Mouse (Mus musculus) midbrain, postnatal 0 days (tissue): ENCODE measurements around the gene Cxcl16. TPM values are rescaled to one million over a fixed set of nuclear protein-coding genes. Genes with fewer than 3 reads are reported as not detected.
"Not testable (repeated sequence)": the region's sequence is repeated elsewhere in the genome, so short reads cannot be mapped to it uniquely, and the experiment has no call there.

ENCODE experiments used
- ATAC-seq: fragments of 200-750 bp; cut with Nextera tagmentation; 2 replicates; pipeline ENCODE4 v1.8.0; 2017; ENCODE audit warnings: moderate number of reproducible peaks, mild to moderate bottlenecking, moderate TSS enrichment, moderate library complexity; ENCODE audit not compliant: low FRiP score
- DNase-seq: peaks from one replicate; pipeline ENCODE4 v3.0.0-alpha.2; 2015; ENCODE audit warnings: low spot score
- H3K27ac ChIP-seq: fragments of 300-500 bp; sonication (generic); 2 replicates; pipeline ENCODE4 v1.5.1; 2014; ENCODE audit warnings: low read depth, mild to moderate bottlenecking, low read length, mixed read lengths
- H3K27me3 ChIP-seq: fragments of 300-500 bp; sonication (generic); 2 replicates; pipeline ENCODE4 v1.6.1; 2014; ENCODE audit warnings: low read length, control low read depth, mixed read lengths; ENCODE audit not compliant: insufficient read depth
- H3K36me3 ChIP-seq: fragments of 300-500 bp; sonication (generic); 2 replicates; pipeline ENCODE4 v1.6.1; 2014; ENCODE audit warnings: low read length, control low read depth, mixed read lengths; ENCODE audit not compliant: insufficient read depth
- H3K4me1 ChIP-seq: fragments of 300-500 bp; sonication (generic); 2 replicates; pipeline ENCODE4 v1.6.1; 2014; ENCODE audit warnings: mild to moderate bottlenecking, control low read depth, antibody characterized with exemption, low read length, mixed read lengths; ENCODE audit not compliant: insufficient read depth
- H3K4me2 ChIP-seq: fragments of 300-500 bp; sonication (generic); 2 replicates; pipeline ENCODE4 v1.6.1; 2014; ENCODE audit warnings: low read depth, mild to moderate bottlenecking, low read length, mixed read lengths; ENCODE audit not compliant: poor library complexity, severe bottlenecking
- H3K4me3 ChIP-seq: fragments of 300-500 bp; sonication (generic); 2 replicates; pipeline ENCODE4 v1.5.1; 2014; ENCODE audit warnings: low read depth, mild to moderate bottlenecking, low read length, moderate library complexity
- H3K9ac ChIP-seq: fragments of 300-500 bp; sonication (generic); replicated peaks from 2 replicates; pipeline ENCODE4 v1.6.1; 2014; ENCODE audit warnings: mild to moderate bottlenecking, low read length, moderate library complexity, mixed read lengths; ENCODE audit not compliant: poor library complexity, severe bottlenecking
- H3K9me3 ChIP-seq: fragments of 300-500 bp; sonication (generic); 2 replicates; pipeline ENCODE4 v1.6.1; 2016; ENCODE audit warnings: low read length, control low read depth
- CTCF ChIP-seq: IDR thresholded peaks from 2 replicates; pipeline ENCODE4 v1.5.1; 2016; ENCODE audit warnings: antibody characterized with exemption, mild to moderate bottlenecking
- WGBS: fragments of 180-500 bp; shearing (Covaris S2); extraction: QIAGEN DNeasy Blood & Tissue Kit; methylation state at CpG from one replicate; pipeline ENCODE4 v1.1.7; 2014; 5-methylcytosine and 5-hydroxymethylcytosine counted together
- polyA plus RNA-seq: library from polyadenylated mRNA; unstranded; fragments of >200 nt; fragmentation: Nextera tagmentation; extraction: Ambion mirVana; gene quantifications from 2 replicates; pipeline ENCODE4 v1.2.1, GENCODE M21; 2015
- total RNA-seq: library from RNA; depleted of rRNA; stranded (reverse); fragments of >200 nt; gene quantifications from 2 replicates; pipeline ENCODE4 v1.2.3, GENCODE M21; 2014

Cxcl16 gene
- total and polyA plus RNA-seq, 2 experiments from 2014 or later = 1.9 to 3.1 TPM

DNA sequence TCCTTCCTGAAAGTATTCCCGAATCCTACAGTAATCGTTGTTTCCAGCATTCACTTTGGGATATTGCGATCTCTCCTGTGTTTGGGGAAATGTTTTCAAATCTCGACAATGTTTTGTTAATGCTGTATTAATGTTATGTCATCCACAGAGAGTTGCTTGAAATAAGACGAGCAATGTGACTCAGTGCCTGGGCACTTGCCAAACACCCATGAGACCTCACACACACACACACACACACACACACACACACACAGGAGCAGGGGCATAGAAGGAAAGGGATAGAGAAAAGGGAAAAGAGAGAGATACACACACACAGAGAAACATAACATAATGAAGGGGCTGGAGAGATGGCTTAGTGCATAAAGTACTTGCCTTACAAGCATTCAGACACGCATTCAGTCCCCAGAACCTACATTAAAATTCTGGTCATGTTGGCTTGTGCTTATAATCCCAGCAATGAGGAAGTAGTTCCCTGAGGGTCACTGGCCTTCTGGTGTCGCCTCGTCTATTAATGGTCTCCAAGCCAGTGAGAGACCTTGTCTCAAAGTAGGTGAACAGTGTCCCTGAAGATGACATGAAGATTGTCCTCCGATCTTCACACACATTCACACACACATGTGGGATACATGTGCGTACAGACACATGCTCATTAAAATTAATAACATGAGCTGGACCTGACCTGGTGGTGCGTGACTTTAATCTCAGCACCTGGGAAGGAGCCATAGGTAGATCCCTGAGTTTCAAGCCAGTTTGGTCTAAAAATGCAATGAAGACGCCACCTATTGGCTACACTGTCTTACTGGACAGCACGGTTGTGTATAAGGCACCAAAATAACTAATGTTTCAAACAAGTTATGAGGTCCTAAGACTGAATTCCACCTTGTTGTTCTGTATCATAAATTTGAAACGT lies 40.0 kb upstream of the Cxcl16 start:
- no peaks in the 10 kb centered on the region for H3K9me3 ChIP-seq
- no peak overlapping the region for H3K27ac ChIP-seq
- H3K27me3 ChIP-seq = no peaks in the 10 kb centered on the region
- peak; percentile 41; the same call in 1 of the 2 replicates for TF ChIP-seq CTCF
- no peaks in the 10 kb centered on the region for H3K4me1 ChIP-seq
- ATAC-seq (no peak), DNase-seq (no peak)
- no peak overlapping the region for H3K4me3 ChIP-seq
- 64% methylated on average over 14 of the region's 14 CpGs for WGBS
- H3K4me2 ChIP-seq = no peak overlapping the region
- no peak overlapping the region for H3K9ac ChIP-seq
- no peaks in the 10 kb centered on the region for H3K36me3 ChIP-seq

DNA sequence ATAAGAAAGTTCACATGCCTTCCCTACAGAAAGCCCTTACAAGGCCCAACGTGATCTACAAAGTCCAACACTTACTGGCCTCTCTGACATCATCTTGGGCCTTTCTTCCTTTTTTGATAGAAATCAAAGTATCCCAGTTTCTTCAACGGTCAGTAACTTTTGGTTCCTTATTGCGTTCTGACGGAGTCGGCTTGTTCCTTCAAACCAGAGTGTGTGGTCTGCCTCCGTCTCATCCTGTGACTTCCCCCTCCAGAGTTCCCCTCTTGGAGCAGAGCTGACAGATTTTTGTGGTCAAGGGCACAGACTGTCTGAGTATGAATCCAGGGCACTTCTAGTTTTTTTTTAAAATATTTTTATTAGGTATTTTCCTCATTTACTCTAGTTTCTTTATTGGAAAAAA lies 29.9 kb upstream of the Cxcl16 start:
- no peak for ATAC-seq

DNA sequence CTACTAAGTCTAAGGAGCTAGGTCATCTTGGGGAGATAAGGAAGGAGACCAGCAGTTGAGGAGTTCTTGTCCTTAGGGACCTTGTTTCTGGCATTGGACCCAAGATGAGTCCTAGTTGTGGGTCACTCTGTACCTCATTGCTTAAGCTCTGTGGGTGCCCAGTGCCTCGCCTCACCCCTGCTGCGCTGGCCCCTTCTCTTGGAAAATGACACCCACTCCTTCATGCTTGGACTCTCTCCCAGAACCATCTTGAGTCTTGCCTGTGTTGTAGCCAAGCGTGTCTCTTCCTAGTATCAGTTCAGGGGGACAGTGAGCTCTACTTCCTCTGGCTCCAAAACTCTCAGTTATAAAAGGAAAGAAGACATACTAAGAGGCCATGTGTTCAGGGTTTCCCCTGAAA lies 29.4 kb upstream of the Cxcl16 start:
- no peak for TF ChIP-seq CTCF

More for the DNA sequence above, 29.9 kb upstream of the Cxcl16 start:
- Histone ChIP-seq H3K4me1 (no peaks in the 10 kb centered on the region), H3K4me2 (no peak overlapping the region), H3K4me3 (no peak overlapping the region), H3K9me3 (no peaks in the 10 kb centered on the region), H3K27ac (no peak overlapping the region), H3K27me3 (no peaks in the 10 kb centered on the region), H3K9ac (no peak overlapping the region), H3K36me3 (no peaks in the 10 kb centered on the region)
- no peak for TF ChIP-seq CTCF
- WGBS = 90% methylated on average over 6 of the region's 6 CpGs
- DNase-seq = no peak

DNA sequence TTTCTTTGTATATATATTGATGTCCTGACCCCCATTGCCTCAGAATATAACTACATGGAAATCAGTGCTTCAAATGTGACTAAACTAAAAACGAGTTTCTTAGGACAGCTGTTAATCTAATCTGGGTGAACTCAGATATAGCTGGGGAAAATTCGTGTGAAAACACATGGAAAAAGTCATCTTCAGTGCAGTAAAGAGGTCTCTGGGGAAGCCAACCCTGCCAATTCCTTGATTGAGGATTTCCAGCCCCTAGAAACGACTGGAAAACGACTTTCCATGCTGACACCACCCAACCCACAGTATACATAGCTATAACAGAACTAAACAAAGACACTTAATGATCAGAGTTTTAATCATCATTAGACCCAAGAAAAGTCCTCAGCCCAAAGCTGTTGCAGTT lies 28.0 kb upstream of the Cxcl16 start:
- 52% methylated on average over 4 of the region's 4 CpGs for WGBS
- no peak overlapping the region for H3K4me3 ChIP-seq
- TF ChIP-seq CTCF = no peak
- H3K9ac ChIP-seq = no peak overlapping the region
- ATAC-seq (no peak), DNase-seq (no peak)
- H3K36me3 ChIP-seq = no peaks in the 10 kb centered on the region
- H3K9me3 ChIP-seq = no peaks in the 10 kb centered on the region
- no peaks in the 10 kb centered on the region for H3K4me1 ChIP-seq
- no peaks in the 10 kb centered on the region for H3K27me3 ChIP-seq
- no peak overlapping the region for H3K4me2 ChIP-seq
- no peak overlapping the region for H3K27ac ChIP-seq

More for the DNA sequence above, 29.4 kb upstream of the Cxcl16 start:
- no peaks in the 10 kb centered on the region for H3K4me1 ChIP-seq
- no peaks in the 10 kb centered on the region for H3K27me3 ChIP-seq
- ATAC-seq (no peak), DNase-seq (no peak)
- no peaks in the 10 kb centered on the region for H3K9me3 ChIP-seq
- H3K36me3 ChIP-seq = no peaks in the 10 kb centered on the region
- no peak overlapping the region for H3K9ac ChIP-seq
- 80% methylated on average over 3 of the region's 3 CpGs for WGBS
- no peak overlapping the region for H3K27ac ChIP-seq
- H3K4me3 ChIP-seq = no peak overlapping the region
- no peak overlapping the region for H3K4me2 ChIP-seq

DNA sequence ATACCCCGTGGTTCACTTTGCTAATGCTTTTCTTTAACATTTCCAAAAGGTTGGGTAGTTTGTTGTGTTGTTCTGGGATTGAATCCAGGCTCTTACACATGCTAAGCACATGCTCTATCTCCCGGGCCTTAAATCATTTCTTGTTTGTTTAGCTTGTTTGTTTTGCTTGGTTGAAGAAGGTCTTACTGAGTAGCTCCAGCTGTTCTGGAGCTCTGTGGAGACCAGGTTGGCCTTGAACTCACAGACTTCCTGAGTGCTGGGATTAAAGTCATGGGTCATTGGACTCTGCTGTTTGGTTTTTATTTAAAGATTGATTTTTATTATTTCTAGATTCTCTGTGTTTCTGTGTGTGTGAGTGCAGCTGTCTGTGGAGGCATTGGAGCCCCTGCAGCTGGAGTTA lies 25.7 kb upstream of the Cxcl16 start:
- WGBS = 57% methylated on average over 2 of the region's 2 CpGs

DNA sequence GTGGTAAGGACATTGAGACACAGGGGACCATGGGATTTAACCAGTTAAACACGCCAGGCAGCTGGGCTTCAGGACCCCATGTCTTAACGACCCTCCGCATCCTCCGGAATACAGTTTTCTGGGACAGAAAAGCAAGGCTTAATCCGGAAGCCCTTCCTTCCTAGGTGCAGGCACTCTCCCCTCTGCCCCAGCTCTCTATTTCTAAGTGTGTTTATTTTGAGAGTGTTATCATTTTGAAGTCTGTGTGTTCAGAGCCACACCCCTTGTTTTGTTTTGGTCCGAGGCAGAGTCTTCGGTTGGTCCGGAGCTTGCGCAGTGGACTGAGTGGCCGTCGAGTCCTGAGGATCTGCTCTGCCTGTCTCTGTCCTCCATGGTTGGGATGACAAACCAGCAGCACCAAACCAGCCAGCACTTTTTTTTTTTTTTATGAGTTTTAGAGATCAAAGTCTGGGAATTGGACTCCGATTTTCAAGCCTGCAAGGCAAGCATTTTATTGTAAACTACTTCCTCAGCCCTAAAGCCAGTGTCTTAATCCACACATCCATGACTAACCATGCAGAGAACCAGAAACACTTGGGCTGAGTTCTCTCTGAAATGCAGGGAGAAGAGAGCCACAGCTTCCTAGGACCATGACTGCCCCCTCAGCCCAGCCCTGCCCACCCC lies 15.2 kb upstream of the Cxcl16 start:
- WGBS = 68% methylated on average over 12 of the region's 12 CpGs
- Histone ChIP-seq H3K36me3 (no peaks in the 10 kb centered on the region), H3K4me1 (no peaks in the 10 kb centered on the region), H3K9ac (no peak overlapping the region), H3K4me3 (no peak overlapping the region), H3K27ac (no peak overlapping the region), H3K4me2 (no peak overlapping the region), H3K9me3 (no peaks in the 10 kb centered on the region), H3K27me3 (no peaks in the 10 kb centered on the region)
- TF ChIP-seq CTCF = no peak
- no peak for ATAC-seq
- no peak for DNase-seq

More for the DNA sequence above, 25.7 kb upstream of the Cxcl16 start:
- Histone ChIP-seq H3K27ac (no peak overlapping the region), H3K4me3 (no peak overlapping the region), H3K9ac (no peak overlapping the region), H3K9me3 (no peaks in the 10 kb centered on the region), H3K27me3 (no peaks in the 10 kb centered on the region), H3K4me2 (no peak overlapping the region), H3K4me1 (no peaks in the 10 kb centered on the region), H3K36me3 (no peaks in the 10 kb centered on the region)
- DNase-seq = no peak
- no peak for TF ChIP-seq CTCF
- ATAC-seq = no peak

DNA sequence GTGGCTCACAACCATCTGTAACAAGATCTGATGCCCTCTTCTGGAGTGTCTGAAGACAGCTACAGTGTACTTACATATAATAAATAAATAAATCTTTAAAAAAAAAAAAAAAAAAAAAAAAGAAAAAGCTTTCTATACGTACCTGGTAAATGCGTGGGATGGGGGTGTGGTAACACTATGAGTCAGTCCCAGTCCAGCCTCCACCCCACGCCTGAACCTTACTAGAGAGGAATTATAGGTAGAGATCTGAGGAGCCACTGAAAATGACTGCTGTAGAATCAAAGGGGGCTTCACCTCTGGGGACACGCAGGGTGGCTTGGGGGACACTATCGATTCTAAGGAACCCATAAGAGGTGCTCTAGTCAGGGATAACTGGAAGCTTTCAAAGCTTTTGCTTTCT lies 13.5 kb upstream of the Cxcl16 start:
- H3K4me1 ChIP-seq, H3K36me3 ChIP-seq, H3K4me2 ChIP-seq, DNase-seq, H3K9me3 ChIP-seq, H3K27me3 ChIP-seq, H3K27ac ChIP-seq, H3K4me3 ChIP-seq, ATAC-seq, H3K9ac ChIP-seq: not testable (repeated sequence)
- 87% methylated on average over 5 of the region's 5 CpGs for WGBS
